ENCODE assay signal across 9 mouse cellular contexts in genomic region chr9:102181810-102182490, GRCm38 (mm10).
A peak's percentile ranks its signal among the peaks of the same experiment; 100 is the strongest.
DNase-seq lines count a peak whose midpoint lies in the region; ATAC-seq lines count a peak whose summit lies in the region.
"Had no signal": no experiment of that assay in that cellular context is flagged by ENCODE, and none has a peak within 500 bp of the region (broad histone marks: within the 10 kb centered on the region; RNA-seq: fewer than 3 reads in every experiment).

No protein-coding gene starts in this region.

- peaks cover 61% of the 10 kb centered on the region for H3K4me1 ChIP-seq in forebrain, embryonic 10.5 days
- peaks cover 30% of the 10 kb centered on the region for H3K4me1 ChIP-seq in hindbrain, embryonic 14.5 days (replicated peaks; ENCODE audit: control insufficient read depth, insufficient read depth, low read length)
- H3K4me1 ChIP-seq in neural tube, embryonic 13.5 days (replicated peaks): peaks cover 34% of the 10 kb centered on the region
- H3K4me1 ChIP-seq: liver, embryonic 13.5 days had no signal

- peak overlapping the region; percentile 70 for H3K27ac ChIP-seq in forebrain, embryonic 10.5 days
- H3K27ac ChIP-seq in hindbrain, embryonic 14.5 days: no peak overlapping the region; the same call in 1 of the 2 replicates
- peak overlapping the region; percentile 29; the same call in 1 of the 2 replicates for H3K27ac ChIP-seq in neural tube, embryonic 13.5 days (replicated peaks)
- H3K27ac ChIP-seq: liver, embryonic 13.5 days had no signal

- H3K27me3 ChIP-seq in forebrain, embryonic 10.5 days (ENCODE audit: poor library complexity, severe bottlenecking): peaks cover 91% of the 10 kb centered on the region
- no peaks in the 10 kb centered on the region for H3K27me3 ChIP-seq in hindbrain, embryonic 14.5 days (ENCODE audit: control insufficient read depth, insufficient read depth, low read length)
- peaks cover 56% of the 10 kb centered on the region for H3K27me3 ChIP-seq in neural tube, embryonic 13.5 days
- H3K27me3 ChIP-seq: liver, embryonic 13.5 days had no signal

- no peak overlapping the region for H3K4me2 ChIP-seq in hindbrain, embryonic 14.5 days (replicated peaks)
- H3K4me2 ChIP-seq in neural tube, embryonic 13.5 days: no peak overlapping the region
- H3K4me2 ChIP-seq: liver, embryonic 13.5 days had no signal

- peak; percentile 74; the same call in 1 of the 2 replicates for ATAC-seq in hindbrain, embryonic 14.5 days (ENCODE audit: low FRiP score)
- 0 out of 2 replicates have a peak, but pooled peaks have one; percentile 2 for ATAC-seq in neural tube, embryonic 13.5 days (ENCODE audit: low read depth)

- no peaks in the 10 kb centered on the region for H3K9me3 ChIP-seq in forebrain, embryonic 10.5 days
- H3K9me3 ChIP-seq in hindbrain, embryonic 14.5 days (ENCODE audit: control insufficient read depth, low read length): no peaks in the 10 kb centered on the region
- no peaks in the 10 kb centered on the region for H3K9me3 ChIP-seq in neural tube, embryonic 13.5 days
- H3K9me3 ChIP-seq: liver, embryonic 13.5 days had no signal

- H3K36me3 ChIP-seq in forebrain, embryonic 10.5 days (replicated peaks): no peaks in the 10 kb centered on the region
- H3K36me3 ChIP-seq in hindbrain, embryonic 14.5 days (replicated peaks; ENCODE audit: control insufficient read depth, insufficient read depth): no peaks in the 10 kb centered on the region
- H3K36me3 ChIP-seq in neural tube, embryonic 13.5 days: no peaks in the 10 kb centered on the region
- H3K36me3 ChIP-seq: liver, embryonic 13.5 days had no signal

- 37% methylated on average over 10 of the region's 10 CpGs for WGBS in forebrain, embryonic 10.5 days
- 58% methylated on average over 10 of the region's 10 CpGs for WGBS in hindbrain, embryonic 14.5 days
- 57% methylated on average over 10 of the region's 10 CpGs for WGBS in neural tube, embryonic 13.5 days

- peak; percentile 25 for DNase-seq in layer of hippocampus, adult 11-12 months (ENCODE audit: low spot score)
- DNase-seq in layer of hippocampus, postnatal 25 days (ENCODE audit: extremely low spot score in 1 of 2, low spot score in 1 of 2): no peak
- peak; percentile 43 for DNase-seq in forebrain, embryonic 10.5 days (ENCODE audit: extremely low spot score, low spot score)
- no peak for DNase-seq in hindbrain, embryonic 14.5 days (ENCODE audit: low spot score)
- no peak for DNase-seq in kidney, adult 9 months
- DNase-seq in heart, adult 18-20 months: no peak
- no peak for DNase-seq in heart, postnatal 25 days (ENCODE audit: low spot score)
- DNase-seq: liver, embryonic 13.5 days had no signal

- peak overlapping the region; percentile 10; the same call in 1 of the 2 replicates for H3K4me3 ChIP-seq in forebrain, embryonic 10.5 days
- no peak overlapping the region for H3K4me3 ChIP-seq in hindbrain, embryonic 14.5 days (replicated peaks; ENCODE audit: low read length)
- no peak overlapping the region for H3K4me3 ChIP-seq in neural tube, embryonic 13.5 days
- H3K4me3 ChIP-seq: liver, embryonic 13.5 days had no signal

- intact Hi-C loops in heart, postnatal 25 days (cut with DNase I): no loop called here

- H3K9ac ChIP-seq in hindbrain, embryonic 14.5 days: no peak overlapping the region
- H3K9ac ChIP-seq in neural tube, embryonic 13.5 days: no peak overlapping the region
- H3K9ac ChIP-seq: liver, embryonic 13.5 days had no signal

Comparison
In these comparisons a context has a peak if more than half of its experiments do, and no peak if none do; other contexts are left out.
1. DNase-seq: peak in layer of hippocampus, adult 11-12 months (single experiment) and forebrain, embryonic 10.5 days (single experiment); none in layer of hippocampus, postnatal 25 days (0 of 2), hindbrain, embryonic 14.5 days (single experiment), kidney, adult 9 months (single experiment), heart, adult 18-20 months (0 of 2) and heart, postnatal 25 days (single experiment).